Mouse (Mus musculus) forebrain, embryonic 11.5 days (tissue): ENCODE measurements around the gene Pigp. TPM values are rescaled to one million over a fixed set of nuclear protein-coding genes. Genes with fewer than 3 reads are reported as not detected.
A peak's percentile ranks its signal among the peaks of the same experiment; 100 is the strongest.

ENCODE experiments used
- ATAC-seq: fragments of 200-750 bp; cut with Nextera tagmentation; replicated peaks from 2 replicates; pipeline ENCODE4 v1.8.0; 2017; ENCODE audit warnings: moderate TSS enrichment; ENCODE audit not compliant: low FRiP score
- DNase-seq: peaks from one replicate; pipeline ENCODE4 v3.0.0-alpha.2; 2017; ENCODE audit warnings: low spot score
- H3K27ac ChIP-seq: fragments of 300-500 bp; sonication (generic); 2 replicates; pipeline ENCODE4 v1.5.1; 2014; ENCODE audit warnings: low read depth, low read length
- H3K27me3 ChIP-seq: fragments of 300-500 bp; sonication (generic); 2 replicates; pipeline ENCODE4 v1.6.1; 2014; ENCODE audit warnings: mild to moderate bottlenecking, low read length, mixed read lengths; ENCODE audit not compliant: control insufficient read depth, insufficient read depth
- H3K36me3 ChIP-seq: fragments of 300-500 bp; sonication (generic); 2 replicates; pipeline ENCODE4 v1.6.1; 2014; ENCODE audit warnings: mild to moderate bottlenecking, low read length, moderate library complexity, mixed read lengths; ENCODE audit not compliant: control insufficient read depth, insufficient read depth
- H3K4me1 ChIP-seq: fragments of 300-500 bp; sonication (generic); replicated peaks from 2 replicates; pipeline ENCODE4 v1.6.1; 2014; ENCODE audit warnings: low read length, mixed read lengths; ENCODE audit not compliant: control insufficient read depth, insufficient read depth
- H3K4me2 ChIP-seq: fragments of 300-500 bp; sonication (generic); 2 replicates; pipeline ENCODE4 v1.6.1; 2014; ENCODE audit warnings: low read depth, mild to moderate bottlenecking, low read length, moderate library complexity, mixed read lengths; ENCODE audit not compliant: severe bottlenecking
- H3K4me3 ChIP-seq: fragments of 300-500 bp; sonication (generic); 2 replicates; pipeline ENCODE4 v1.5.1; 2014; ENCODE audit warnings: low read depth, low read length
- H3K9ac ChIP-seq: fragments of 300-500 bp; sonication (generic); 2 replicates; pipeline ENCODE4 v1.6.1; 2014; ENCODE audit warnings: low read length
- H3K9me3 ChIP-seq: fragments of 300-500 bp; sonication (generic); 2 replicates; pipeline ENCODE4 v1.6.1; 2016; ENCODE audit warnings: low read length, mixed read lengths; ENCODE audit not compliant: control insufficient read depth
- WGBS: fragments of 180-500 bp; shearing (Covaris S2); extraction: QIAGEN DNeasy Blood & Tissue Kit; methylation state at CpG from one replicate; pipeline ENCODE4 v1.1.7; 2014; 5-methylcytosine and 5-hydroxymethylcytosine counted together
- polyA plus RNA-seq: library from polyadenylated mRNA; unstranded; fragments of >200 nt; fragmentation: Nextera tagmentation; extraction: Ambion mirVana; gene quantifications from 2 replicates; pipeline ENCODE4 v1.2.1, GENCODE M21; 2014

The Pigp gene
- polyA plus RNA-seq, 1 experiment from 2014 or later: 92.3 TPM

GRCm38 (mm10) chr16:94369596-94370172 is 2.0 kb downstream of the Pigp start:
- Histone ChIP-seq H3K4me3 (peak overlapping the region; percentile 89), H3K27me3 (no peaks in the 10 kb centered on the region), H3K36me3 (no peaks in the 10 kb centered on the region), H3K4me2 (peak overlapping the region; percentile 69), H3K9ac (peak overlapping the region; percentile 95), H3K4me1 (peaks cover 2% of the 10 kb centered on the region; the same call in 1 of the 2 replicates), H3K27ac (peak overlapping the region; percentile 97), H3K9me3 (no peaks in the 10 kb centered on the region)
- WGBS: 8% methylated on average over 6 of the region's 6 CpGs
- ATAC-seq (no peak), DNase-seq (no peak)

- Histone ChIP-seq H3K9me3 (no peaks in the 10 kb centered on the region), H3K4me2 (no peak overlapping the region), H3K4me3 (no peak overlapping the region), H3K27ac (no peak overlapping the region), H3K9ac (no peak overlapping the region), H3K36me3 (no peaks in the 10 kb centered on the region), H3K4me1 (no peaks in the 10 kb centered on the region; the same call in 1 of the 2 replicates), H3K27me3 (no peaks in the 10 kb centered on the region)
- DNase-seq (no peak), ATAC-seq (no peak)
- 93% methylated on average over 3 of the region's 3 CpGs for WGBS
Observed at GRCm38 (mm10) chr16:94365435-94365834, 6.2 kb downstream of the Pigp start.

DNA sequence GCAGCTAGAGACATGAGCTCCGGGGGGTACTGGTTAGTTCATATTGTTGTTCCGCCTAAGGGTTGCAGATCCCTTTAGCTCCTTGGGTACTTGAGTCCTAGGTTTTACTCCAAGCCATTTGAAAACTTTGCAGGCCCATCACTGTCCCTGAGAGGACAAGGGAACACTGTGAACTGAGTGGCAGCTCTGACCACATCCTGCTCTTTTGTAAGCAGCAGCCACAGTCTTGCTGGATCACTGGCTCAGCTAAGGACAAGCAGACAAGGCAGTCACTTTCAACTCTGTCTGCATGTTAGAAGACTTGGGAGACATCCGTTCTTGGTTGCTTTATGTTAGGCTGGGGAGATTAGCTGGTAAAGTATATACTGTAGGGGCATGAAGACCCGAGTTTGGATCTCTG is 7.8 kb downstream of the Pigp start:
- no peaks in the 10 kb centered on the region for H3K36me3 ChIP-seq
- H3K9ac ChIP-seq: no peak overlapping the region
- H3K4me2 ChIP-seq: no peak overlapping the region
- H3K27ac ChIP-seq: no peak overlapping the region
- H3K27me3 ChIP-seq: no peaks in the 10 kb centered on the region
- no peaks in the 10 kb centered on the region; the same call in 1 of the 2 replicates for H3K4me1 ChIP-seq
- no peaks in the 10 kb centered on the region for H3K9me3 ChIP-seq
- H3K4me3 ChIP-seq: no peak overlapping the region
- ATAC-seq (no peak), DNase-seq (no peak)
- WGBS: 94% methylated on average over 4 of the region's 4 CpGs

- Histone ChIP-seq H3K4me1 (no peaks in the 10 kb centered on the region; the same call in 1 of the 2 replicates), H3K4me3 (no peak overlapping the region), H3K27me3 (no peaks in the 10 kb centered on the region), H3K4me2 (no peak overlapping the region), H3K27ac (no peak overlapping the region), H3K9me3 (no peaks in the 10 kb centered on the region), H3K9ac (no peak overlapping the region), H3K36me3 (no peaks in the 10 kb centered on the region)
- ATAC-seq: no peak
- WGBS: 56% methylated on average over 10 of the region's 10 CpGs
- DNase-seq: peak; percentile 65
Observed at GRCm38 (mm10) chr16:94362174-94362873, 9.3 kb downstream of the Pigp start.

GRCm38 (mm10) chr16:94360578-94361350 is 10.9 kb downstream of the Pigp start:
- Histone ChIP-seq H3K4me2 (no peak overlapping the region), H3K9me3 (no peaks in the 10 kb centered on the region), H3K4me1 (no peaks in the 10 kb centered on the region; the same call in 1 of the 2 replicates), H3K27ac (no peak overlapping the region), H3K4me3 (no peak overlapping the region), H3K9ac (no peak overlapping the region), H3K27me3 (no peaks in the 10 kb centered on the region), H3K36me3 (no peaks in the 10 kb centered on the region)
- no peak for DNase-seq
- 88% methylated on average over 13 of the region's 13 CpGs for WGBS
- ATAC-seq: no peak

- no peak overlapping the region for H3K4me2 ChIP-seq
- ATAC-seq (no peak), DNase-seq (no peak)
- H3K27me3 ChIP-seq: no peaks in the 10 kb centered on the region
- WGBS: 82% methylated on average over 3 of the region's 3 CpGs
- H3K4me3 ChIP-seq: no peak overlapping the region
- H3K4me1 ChIP-seq: no peaks in the 10 kb centered on the region; the same call in 1 of the 2 replicates
- H3K9me3 ChIP-seq: no peaks in the 10 kb centered on the region
- no peak overlapping the region for H3K27ac ChIP-seq
- no peak overlapping the region for H3K9ac ChIP-seq
- H3K36me3 ChIP-seq: no peaks in the 10 kb centered on the region
Observed at GRCm38 (mm10) chr16:94358091-94358490, 13.6 kb downstream of the Pigp start.

GRCm38 (mm10) chr16:94356776-94357494 is 14.7 kb downstream of the Pigp start:
- no peaks in the 10 kb centered on the region for H3K9me3 ChIP-seq
- ATAC-seq (no peak), DNase-seq (no peak)
- H3K27ac ChIP-seq: no peak overlapping the region
- H3K9ac ChIP-seq: no peak overlapping the region
- no peak overlapping the region for H3K4me3 ChIP-seq
- no peaks in the 10 kb centered on the region for H3K27me3 ChIP-seq
- no peak overlapping the region for H3K4me2 ChIP-seq
- no peaks in the 10 kb centered on the region for H3K4me1 ChIP-seq
- WGBS: 83% methylated on average over 11 of the region's 11 CpGs
- no peaks in the 10 kb centered on the region for H3K36me3 ChIP-seq

DNA sequence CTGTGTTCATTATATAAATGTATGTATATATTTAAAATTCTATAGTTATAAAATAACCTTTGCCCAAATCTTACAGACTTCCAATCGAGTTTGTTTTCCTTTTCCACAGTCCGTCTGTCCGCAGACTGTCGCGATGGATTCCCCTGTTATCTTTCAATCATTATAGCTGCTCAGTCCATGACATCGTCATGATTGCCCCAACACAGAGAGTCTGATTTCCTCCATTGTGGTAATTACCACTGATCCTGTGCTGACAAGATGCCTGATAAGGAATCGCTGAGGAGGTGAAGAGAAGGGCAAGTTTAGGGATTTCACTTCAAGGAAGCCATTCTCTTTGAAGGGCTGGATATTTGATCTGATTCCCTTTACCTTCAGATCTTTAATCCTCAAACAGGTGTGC is 15.6 kb downstream of the Pigp start:
- Histone ChIP-seq H3K9me3 (no peaks in the 10 kb centered on the region), H3K27me3 (no peaks in the 10 kb centered on the region), H3K4me3 (no peak overlapping the region), H3K9ac (no peak overlapping the region), H3K36me3 (no peaks in the 10 kb centered on the region), H3K27ac (no peak overlapping the region), H3K4me1 (no peaks in the 10 kb centered on the region), H3K4me2 (no peak overlapping the region)
- 70% methylated on average over 7 of the region's 7 CpGs for WGBS
- ATAC-seq (no peak), DNase-seq (no peak)
